Mouse (Mus musculus) brain, embryonic 18.5 days (tissue): ENCODE results near the gene Tmem138.

Source experiments
- DNase-seq: peaks from one replicate; pipeline ENCODE4 v3.0.0-alpha.2; 2012; ENCODE audit warnings: low read depth, low spot score

Tmem138 gene

GRCm38 (mm10) chr19:10576690-10577561, at the start of gene Tmem138, which contains the start of gene Cyb561a3:
Gene Tmem138, minus strand, starts transcription at chr19:10577362.
Gene Cyb561a3, plus strand, starts transcription at chr19:10577172.
- peak; percentile 93 for DNase-seq

GRCm38 (mm10) chr19:10608573-10609240, 31.5 kb upstream of the Tmem138 start:
- no peak for DNase-seq

- DNase-seq, result no peak
Measured at GRCm38 (mm10) chr19:10605901-10606622, 28.9 kb upstream of the Tmem138 start.

GRCm38 (mm10) chr19:10605293-10605900, 28.2 kb upstream of the Tmem138 start, which contains the start of the genes Ddb1 and Tkfc:
Gene Ddb1, plus strand, starts transcription at chr19:10605327.
Gene Tkfc, minus strand, starts transcription at chr19:10605654.
- DNase-seq, result peak; percentile 93

GRCm38 (mm10) chr19:10604534-10604933, 27.4 kb upstream of the Tmem138 start:
- DNase-seq, result no peak

- no peak for DNase-seq
Measured at GRCm38 (mm10) chr19:10603660-10604523, 26.7 kb upstream of the Tmem138 start.

- DNase-seq, result peak; percentile 75
Measured at GRCm38 (mm10) chr19:10602787-10603186, 25.6 kb upstream of the Tmem138 start.

- DNase-seq, result no peak
Measured at GRCm38 (mm10) chr19:10602247-10602769, 25.1 kb upstream of the Tmem138 start.

- DNase-seq, result no peak
Measured at GRCm38 (mm10) chr19:10599648-10600047, 22.5 kb upstream of the Tmem138 start.

GRCm38 (mm10) chr19:10598188-10598587, 21.0 kb upstream of the Tmem138 start:
- DNase-seq, result no peak

GRCm38 (mm10) chr19:10591659-10592377, 14.7 kb upstream of the Tmem138 start:
- DNase-seq, result no peak

GRCm38 (mm10) chr19:10590301-10590700, 13.1 kb upstream of the Tmem138 start:
- DNase-seq, result no peak

GRCm38 (mm10) chr19:10589127-10589857, 12.1 kb upstream of the Tmem138 start:
- DNase-seq, result no peak

- no peak for DNase-seq
Measured at GRCm38 (mm10) chr19:10587231-10587630, 10.1 kb upstream of the Tmem138 start.

GRCm38 (mm10) chr19:10585112-10585511, 8.0 kb upstream of the Tmem138 start:
- no peak for DNase-seq

- DNase-seq, result no peak
Measured at GRCm38 (mm10) chr19:10583550-10584146, 6.5 kb upstream of the Tmem138 start.

- no peak for DNase-seq
Measured at GRCm38 (mm10) chr19:10581984-10582383, 4.8 kb upstream of the Tmem138 start.

- DNase-seq, result no peak
Measured at GRCm38 (mm10) chr19:10580761-10581160, 3.6 kb upstream of the Tmem138 start.
